Mouse (Mus musculus) lung, postnatal 0 days (tissue): Measurements from ENCODE around the gene Spred3. TPM values are rescaled to one million over a fixed set of nuclear protein-coding genes. Genes with fewer than 3 reads are reported as not detected.
"Not testable (repeated sequence)": the region's sequence is repeated elsewhere in the genome, so short reads cannot be mapped to it uniquely, and the experiment has no call there.

Source experiments
- ATAC-seq: fragments of 200-750 bp; cut with Nextera tagmentation; 2 replicates; pipeline ENCODE4 v1.8.0; 2017; ENCODE audit warnings: moderate library complexity
- DNase-seq: peaks from one replicate; pipeline ENCODE4 v3.0.0-alpha.2; 2016; ENCODE audit warnings: low spot score
- H3K27ac ChIP-seq: fragments of 300-500 bp; sonication (generic); 2 replicates; pipeline ENCODE4 v1.5.1; 2014; ENCODE audit warnings: antibody characterized with exemption, mild to moderate bottlenecking, low read length, mixed read lengths
- H3K27me3 ChIP-seq: fragments of 300-500 bp; sonication (generic); replicated peaks from 2 replicates; pipeline ENCODE4 v1.6.1; 2014; ENCODE audit warnings: low read length, mixed read lengths; ENCODE audit not compliant: insufficient read depth
- H3K36me3 ChIP-seq: fragments of 300-500 bp; sonication (generic); 2 replicates; pipeline ENCODE4 v1.6.1; 2014; ENCODE audit warnings: low read length, mixed read lengths; ENCODE audit not compliant: insufficient read depth
- H3K4me1 ChIP-seq: fragments of 300-500 bp; sonication (generic); 2 replicates; pipeline ENCODE4 v1.6.1; 2014; ENCODE audit warnings: antibody characterized with exemption, low read depth, low read length, mixed read lengths; ENCODE audit not compliant: insufficient read depth
- H3K4me2 ChIP-seq: fragments of 300-500 bp; sonication (generic); replicated peaks from 2 replicates; pipeline ENCODE4 v1.6.1; 2014; ENCODE audit warnings: low read depth, mild to moderate bottlenecking, low read length, moderate library complexity, mixed read lengths
- H3K4me3 ChIP-seq: fragments of 300-500 bp; sonication (generic); 2 replicates; pipeline ENCODE4 v1.5.1; 2014; ENCODE audit warnings: low read depth, low read length
- H3K9ac ChIP-seq: fragments of 300-500 bp; sonication (generic); replicated peaks from 2 replicates; pipeline ENCODE4 v1.6.1; 2014; ENCODE audit warnings: low read depth, mild to moderate bottlenecking
- H3K9me3 ChIP-seq: fragments of 300-500 bp; sonication (generic); 2 replicates; pipeline ENCODE4 v1.6.1; 2016; ENCODE audit warnings: low read length, mixed read lengths
- CTCF ChIP-seq: IDR thresholded peaks from 2 replicates; pipeline ENCODE4 v1.5.1; 2016; ENCODE audit warnings: antibody characterized with exemption, mild to moderate bottlenecking
- EP300 ChIP-seq: IDR thresholded peaks from 2 replicates; pipeline ENCODE4 v1.6.1; 2016; ENCODE audit warnings: antibody characterized with exemption, mild to moderate bottlenecking, control low read depth
- WGBS: fragments of 180-500 bp; shearing (Covaris S2); extraction: QIAGEN DNeasy Blood & Tissue Kit; methylation state at CpG from one replicate; pipeline ENCODE4 v1.1.7; 2014; 5-methylcytosine and 5-hydroxymethylcytosine counted together
- polyA plus RNA-seq: library from polyadenylated mRNA; unstranded; fragments of >200 nt; fragmentation: Nextera tagmentation; extraction: Ambion mirVana; gene quantifications from 2 replicates; pipeline ENCODE4 v1.2.1, GENCODE M21; 2015

Spred3 gene
- polyA plus RNA-seq: 0.95 and 0.98 TPM in 2 replicates

- TF ChIP-seq CTCF (no peak), EP300 (no peak)
- Histone ChIP-seq H3K4me1 (peaks cover 11% of the 10 kb centered on the region), H3K27ac (no peak within 1 kb of the TSS), H3K4me2 (peak within 1 kb of the TSS; percentile 71), H3K9me3 (no peaks in the 10 kb centered on the region), H3K9ac (0 out of 2 replicates have a peak within 1 kb of the TSS, but pooled peaks have one; percentile 9), H3K27me3 (peaks cover 16% of the 10 kb centered on the region), H3K36me3 (peaks cover 16% of the 10 kb centered on the region; the same call in 1 of the 2 replicates), H3K4me3 (peak within 1 kb of the TSS; percentile 44)
- peak; percentile 91 for DNase-seq
- peak; percentile 72 for ATAC-seq
- under 1% methylated on average over 30 of the region's 30 CpGs for WGBS
Measured at GRCm38 (mm10) chr7:29170066-29170754, at the start of gene Spred3, which contains the start of gene Ggn. Gene Spred3, minus strand, starts transcription at chr7:29170411. Gene Ggn, plus strand, starts transcription at chr7:29170210.

- Histone ChIP-seq H3K4me2 (no peak overlapping the region), H3K9ac (no peak overlapping the region), H3K36me3 (no peaks in the 10 kb centered on the region), H3K4me3 (no peak overlapping the region), H3K9me3 (0 out of 2 replicates have a peak, but pooled peaks cover 6% of the 10 kb centered on the region), H3K27me3 (no peaks in the 10 kb centered on the region), H3K27ac (no peak overlapping the region), H3K4me1 (no peaks in the 10 kb centered on the region)
- no peak for TF ChIP-seq CTCF
- no peak for TF ChIP-seq EP300
- no peak for ATAC-seq
- WGBS: 45% methylated on average over 15 of the region's 15 CpGs
- no peak for DNase-seq
Measured at GRCm38 (mm10) chr7:29214846-29215245, 44.6 kb upstream of the Spred3 start.

GRCm38 (mm10) chr7:29214236-29214635, 44.0 kb upstream of the Spred3 start:
- 0 out of 2 replicates have a peak, but pooled peaks cover under 1% of the 10 kb centered on the region for H3K9me3 ChIP-seq
- 46% methylated on average over 2 of the region's 2 CpGs for WGBS
- H3K27ac ChIP-seq: no peak overlapping the region
- no peak overlapping the region for H3K9ac ChIP-seq
- no peaks in the 10 kb centered on the region for H3K27me3 ChIP-seq
- no peaks in the 10 kb centered on the region for H3K36me3 ChIP-seq
- H3K4me2 ChIP-seq: no peak overlapping the region
- ATAC-seq: peak; percentile 21
- no peak for TF ChIP-seq CTCF
- no peak for TF ChIP-seq EP300
- no peak overlapping the region for H3K4me3 ChIP-seq
- H3K4me1 ChIP-seq: no peaks in the 10 kb centered on the region
- DNase-seq: peak; percentile 63

DNA sequence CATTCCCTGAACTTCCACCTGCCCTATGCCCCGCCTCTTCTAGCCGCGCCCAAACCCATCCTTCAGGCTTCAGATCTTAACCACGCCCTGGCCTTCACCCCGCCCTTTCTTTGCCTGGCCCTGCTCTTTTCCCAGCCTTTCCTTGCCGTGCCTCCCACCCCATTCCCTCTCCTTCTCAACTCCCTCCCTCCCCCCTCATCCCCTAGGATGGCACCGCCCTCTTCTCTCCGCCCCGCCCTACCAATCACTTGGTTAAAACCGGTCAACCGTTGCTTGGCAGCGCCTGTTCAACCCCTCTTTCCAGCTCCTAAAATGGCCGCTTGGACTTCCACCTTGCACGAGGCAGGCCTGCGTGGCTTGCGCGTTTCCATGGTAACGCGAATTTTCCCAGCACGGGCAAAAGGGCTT, 43.5 kb upstream of the Spred3 start, which contains the start of gene Catsperg1:
Gene Catsperg1, minus strand, starts transcription at position 361 of the 408 bp plus-strand sequence.
- H3K9ac ChIP-seq: no peak within 1 kb of the TSS
- no peaks in the 10 kb centered on the region for H3K36me3 ChIP-seq
- H3K9me3 ChIP-seq: no peaks in the 10 kb centered on the region
- H3K4me1 ChIP-seq: no peaks in the 10 kb centered on the region
- no peaks in the 10 kb centered on the region for H3K27me3 ChIP-seq
- no peak within 1 kb of the TSS for H3K4me2 ChIP-seq
- WGBS: 9% methylated on average over 20 of the region's 20 CpGs
- no peak for TF ChIP-seq CTCF
- no peak for TF ChIP-seq EP300
- ATAC-seq: peak; percentile 30
- H3K27ac ChIP-seq: no peak within 1 kb of the TSS
- peak; percentile 61 for DNase-seq
- no peak within 1 kb of the TSS for H3K4me3 ChIP-seq

DNA sequence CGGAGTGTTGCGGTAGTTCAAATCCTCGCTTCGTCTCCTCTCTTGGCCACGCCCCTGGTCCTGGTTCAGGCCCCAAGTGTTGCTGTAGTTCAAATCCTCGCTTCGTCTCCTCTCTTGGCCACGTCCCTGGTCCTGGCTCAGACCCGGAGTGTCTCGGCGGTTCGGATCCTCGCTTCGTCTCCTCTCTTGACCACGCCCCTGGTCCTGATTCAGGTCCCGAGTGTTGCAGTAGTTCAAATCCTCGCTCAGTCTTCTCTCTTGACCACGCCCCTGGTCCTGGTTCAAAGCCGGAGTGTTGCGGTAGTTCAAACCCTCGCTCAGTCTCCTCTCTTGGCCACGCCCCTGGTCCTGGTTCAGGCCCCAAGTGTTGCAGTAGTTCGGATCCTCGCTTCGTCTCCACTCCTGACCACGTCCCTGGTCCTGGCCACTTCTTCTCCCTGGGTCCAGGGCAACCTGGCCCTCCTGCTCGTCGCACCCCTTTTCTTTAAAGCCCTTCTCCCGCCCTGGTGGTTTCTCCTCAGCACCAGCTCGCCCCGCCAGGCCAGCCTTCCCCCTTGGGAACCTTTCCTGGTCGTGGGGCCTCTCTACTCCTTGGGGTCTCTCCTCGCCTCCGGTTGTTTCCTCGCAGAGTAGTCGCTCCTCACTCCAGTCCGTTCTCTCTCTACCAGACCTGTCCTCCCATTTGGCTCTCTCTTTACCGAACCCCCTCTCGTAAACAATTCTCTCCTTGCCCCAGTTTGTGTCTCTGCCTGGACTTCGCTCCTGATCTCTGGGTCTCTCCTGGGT, 42.8 kb upstream of the Spred3 start:
- H3K27ac ChIP-seq, H3K4me2 ChIP-seq, H3K9ac ChIP-seq, H3K36me3 ChIP-seq, H3K4me1 ChIP-seq, DNase-seq, ATAC-seq, H3K27me3 ChIP-seq, H3K4me3 ChIP-seq, H3K9me3 ChIP-seq: not testable (repeated sequence)
- 26% methylated on average over 40 of the region's 40 CpGs for WGBS

DNA sequence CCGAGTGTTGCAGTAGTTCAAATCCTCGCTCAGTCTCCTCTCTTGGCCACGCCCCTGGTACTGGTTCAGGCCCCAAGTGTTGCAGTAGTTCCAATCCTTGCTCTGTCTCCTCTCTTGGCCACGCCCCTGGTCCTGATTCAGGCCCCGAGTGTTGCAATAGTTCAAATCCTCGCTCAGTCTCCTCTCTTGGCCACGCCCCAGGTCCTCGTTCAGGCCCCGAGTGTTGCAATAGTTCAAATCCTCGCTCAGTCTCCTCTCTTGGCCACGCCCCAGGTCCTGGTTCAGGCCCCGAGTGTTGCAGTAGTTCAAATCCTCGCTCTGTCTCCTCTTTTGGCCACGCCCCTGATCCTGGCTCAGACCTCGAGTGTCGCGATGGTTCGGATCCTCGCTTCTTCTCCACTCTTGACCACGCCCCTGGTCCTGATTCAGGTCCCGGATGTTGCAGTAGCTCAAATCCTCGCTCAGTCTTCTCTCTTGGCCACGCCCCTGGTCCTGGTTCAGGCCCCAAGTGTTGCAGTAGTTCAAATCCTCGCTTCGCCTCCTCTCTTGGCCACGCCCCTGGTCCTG, 42.1 kb upstream of the Spred3 start:
- peak; percentile 58 for DNase-seq
- Histone ChIP-seq H3K27ac (peak overlapping the region; percentile 88), H3K9ac (peak overlapping the region; percentile 32; the same call in 1 of the 2 replicates)

More for the DNA sequence above, 42.1 kb upstream of the Spred3 start:
- no peaks in the 10 kb centered on the region for H3K27me3 ChIP-seq
- WGBS: 21% methylated on average over 26 of the region's 26 CpGs
- no peaks in the 10 kb centered on the region for H3K9me3 ChIP-seq
- H3K4me1 ChIP-seq: no peaks in the 10 kb centered on the region
- H3K36me3 ChIP-seq: no peaks in the 10 kb centered on the region
- H3K4me3 ChIP-seq: peak overlapping the region; percentile 27
- TF ChIP-seq CTCF: no peak
- no peak for TF ChIP-seq EP300
- no peak for ATAC-seq
- peak overlapping the region; percentile 49 for H3K4me2 ChIP-seq
